Mouse (Mus musculus): Measurements from ENCODE around the gene Drd4. TPM values are rescaled to one million over a fixed set of nuclear protein-coding genes. Genes with fewer than 3 reads are reported as not detected.
A peak's percentile ranks its signal among the peaks of the same experiment; 100 is the strongest.

Gene Drd4
- polyA plus RNA-seq, 1 experiment from 2014 or later = 0.33 TPM

- Histone ChIP-seq H3K9ac (ENCODE audit: low read depth, low read length) (no peak overlapping the region), H3K4me1 (replicated peaks; ENCODE audit: control insufficient read depth, insufficient read depth, low read length) (no peaks in the 10 kb centered on the region; the same call in 1 of the 2 replicates), H3K4me3 (ENCODE audit: low read depth, low read length) (no peak overlapping the region), H3K36me3 (ENCODE audit: control insufficient read depth, insufficient read depth) (peaks cover 29% of the 10 kb centered on the region), H3K27me3 (replicated peaks; ENCODE audit: control insufficient read depth, insufficient read depth, low read length) (peaks cover 22% of the 10 kb centered on the region), H3K4me2 (replicated peaks; ENCODE audit: low read depth) (no peak overlapping the region), H3K27ac (ENCODE audit: low read depth, low read length) (no peak overlapping the region), H3K9me3 (ENCODE audit: control insufficient read depth) (no peaks in the 10 kb centered on the region)
- TF ChIP-seq CTCF (IDR thresholded peaks at IDR 0.05; ENCODE audit: low read depth) = no peak
- WGBS = 76% methylated on average over 3 of the region's 3 CpGs
- ATAC-seq = no peak
Measured at GRCm38 (mm10) chr7:141297926-141298650, 6.3 kb downstream of the Drd4 start.

GRCm38 (mm10) chr7:141299175-141299574 lies 7.4 kb downstream of the Drd4 start:
- H3K9ac ChIP-seq (ENCODE audit: low read depth, low read length) = no peak overlapping the region
- no peak for ATAC-seq
- no peaks in the 10 kb centered on the region for H3K9me3 ChIP-seq (ENCODE audit: control insufficient read depth)
- H3K27me3 ChIP-seq (replicated peaks; ENCODE audit: control insufficient read depth, insufficient read depth, low read length) = peaks cover 12% of the 10 kb centered on the region; the same call in 1 of the 2 replicates
- TF ChIP-seq CTCF (IDR thresholded peaks at IDR 0.05; ENCODE audit: low read depth) = no peak
- H3K4me3 ChIP-seq (ENCODE audit: low read depth, low read length) = no peak overlapping the region
- H3K4me1 ChIP-seq (replicated peaks; ENCODE audit: control insufficient read depth, insufficient read depth, low read length) = no peaks in the 10 kb centered on the region; the same call in 1 of the 2 replicates
- H3K27ac ChIP-seq (ENCODE audit: low read depth, low read length) = no peak overlapping the region
- H3K4me2 ChIP-seq (replicated peaks; ENCODE audit: low read depth) = no peak overlapping the region
- H3K36me3 ChIP-seq (ENCODE audit: control insufficient read depth, insufficient read depth) = peaks cover 38% of the 10 kb centered on the region
- WGBS = 94% methylated on average over 8 of the region's 8 CpGs

GRCm38 (mm10) chr7:141301386-141301785 lies 9.6 kb downstream of the Drd4 start:
- Histone ChIP-seq H3K4me3 (ENCODE audit: low read depth, low read length) (no peak overlapping the region), H3K27ac (ENCODE audit: low read depth, low read length) (peak overlapping the region; percentile 66), H3K4me2 (replicated peaks; ENCODE audit: low read depth) (no peak overlapping the region), H3K36me3 (ENCODE audit: control insufficient read depth, insufficient read depth) (peaks cover 60% of the 10 kb centered on the region), H3K9me3 (ENCODE audit: control insufficient read depth) (no peaks in the 10 kb centered on the region), H3K27me3 (replicated peaks; ENCODE audit: control insufficient read depth, insufficient read depth, low read length) (no peaks in the 10 kb centered on the region), H3K4me1 (replicated peaks; ENCODE audit: control insufficient read depth, insufficient read depth, low read length) (no peaks in the 10 kb centered on the region), H3K9ac (ENCODE audit: low read depth, low read length) (no peak overlapping the region)
- ATAC-seq = peak; percentile 42
- TF ChIP-seq CTCF (IDR thresholded peaks at IDR 0.05; ENCODE audit: low read depth) = no peak
- 82% methylated on average over 9 of the region's 9 CpGs for WGBS

- peaks cover 64% of the 10 kb centered on the region for H3K36me3 ChIP-seq (ENCODE audit: control insufficient read depth, insufficient read depth)
- H3K27me3 ChIP-seq (replicated peaks; ENCODE audit: control insufficient read depth, insufficient read depth, low read length) = no peaks in the 10 kb centered on the region
- no peak overlapping the region for H3K9ac ChIP-seq (ENCODE audit: low read depth, low read length)
- H3K27ac ChIP-seq (ENCODE audit: low read depth, low read length) = 0 out of 2 replicates have a peak overlapping the region, but pooled peaks have one; percentile 21
- no peak for TF ChIP-seq CTCF (IDR thresholded peaks at IDR 0.05; ENCODE audit: low read depth)
- H3K9me3 ChIP-seq (ENCODE audit: control insufficient read depth) = no peaks in the 10 kb centered on the region
- no peak overlapping the region for H3K4me2 ChIP-seq (replicated peaks; ENCODE audit: low read depth)
- 78% methylated on average over 1 of the region's 1 CpGs for WGBS
- no peaks in the 10 kb centered on the region for H3K4me1 ChIP-seq (replicated peaks; ENCODE audit: control insufficient read depth, insufficient read depth, low read length)
- ATAC-seq = no peak
- no peak overlapping the region for H3K4me3 ChIP-seq (ENCODE audit: low read depth, low read length)
Measured at GRCm38 (mm10) chr7:141302702-141303268, 11.0 kb downstream of the Drd4 start.

GRCm38 (mm10) chr7:141304537-141304936 lies 12.7 kb downstream of the Drd4 start:
- Histone ChIP-seq H3K4me2 (replicated peaks; ENCODE audit: low read depth) (no peak overlapping the region), H3K4me1 (replicated peaks; ENCODE audit: control insufficient read depth, insufficient read depth, low read length) (no peaks in the 10 kb centered on the region), H3K27ac (ENCODE audit: low read depth, low read length) (no peak overlapping the region), H3K27me3 (replicated peaks; ENCODE audit: control insufficient read depth, insufficient read depth, low read length) (no peaks in the 10 kb centered on the region), H3K4me3 (ENCODE audit: low read depth, low read length) (no peak overlapping the region), H3K9ac (ENCODE audit: low read depth, low read length) (no peak overlapping the region), H3K9me3 (ENCODE audit: control insufficient read depth) (no peaks in the 10 kb centered on the region), H3K36me3 (ENCODE audit: control insufficient read depth, insufficient read depth) (peaks cover 79% of the 10 kb centered on the region)
- ATAC-seq = no peak
- no peak for TF ChIP-seq CTCF (IDR thresholded peaks at IDR 0.05; ENCODE audit: low read depth)
- WGBS = 66% methylated on average over 4 of the region's 4 CpGs

GRCm38 (mm10) chr7:141314416-141314815 lies 22.6 kb downstream of the Drd4 start:
- no peak for ATAC-seq
- Histone ChIP-seq H3K36me3 (ENCODE audit: control insufficient read depth, insufficient read depth) (peaks cover 66% of the 10 kb centered on the region), H3K27me3 (replicated peaks; ENCODE audit: control insufficient read depth, insufficient read depth, low read length) (no peaks in the 10 kb centered on the region), H3K4me2 (replicated peaks; ENCODE audit: low read depth) (no peak overlapping the region), H3K4me3 (ENCODE audit: low read depth, low read length) (no peak overlapping the region), H3K9me3 (ENCODE audit: control insufficient read depth) (no peaks in the 10 kb centered on the region), H3K9ac (ENCODE audit: low read depth, low read length) (no peak overlapping the region), H3K27ac (ENCODE audit: low read depth, low read length) (no peak overlapping the region), H3K4me1 (replicated peaks; ENCODE audit: control insufficient read depth, insufficient read depth, low read length) (no peaks in the 10 kb centered on the region)
- WGBS = 83% methylated on average over 2 of the region's 2 CpGs
- TF ChIP-seq CTCF (IDR thresholded peaks at IDR 0.05; ENCODE audit: low read depth) = no peak

All from intestine, postnatal 0 days (tissue).